Mouse (Mus musculus): Measurements from ENCODE around the gene Cd99l2.
"Not testable (repeated sequence)": the region's sequence is repeated elsewhere in the genome, so short reads cannot be mapped to it uniquely, and the experiment has no call there.

The Cd99l2 gene

DNA sequence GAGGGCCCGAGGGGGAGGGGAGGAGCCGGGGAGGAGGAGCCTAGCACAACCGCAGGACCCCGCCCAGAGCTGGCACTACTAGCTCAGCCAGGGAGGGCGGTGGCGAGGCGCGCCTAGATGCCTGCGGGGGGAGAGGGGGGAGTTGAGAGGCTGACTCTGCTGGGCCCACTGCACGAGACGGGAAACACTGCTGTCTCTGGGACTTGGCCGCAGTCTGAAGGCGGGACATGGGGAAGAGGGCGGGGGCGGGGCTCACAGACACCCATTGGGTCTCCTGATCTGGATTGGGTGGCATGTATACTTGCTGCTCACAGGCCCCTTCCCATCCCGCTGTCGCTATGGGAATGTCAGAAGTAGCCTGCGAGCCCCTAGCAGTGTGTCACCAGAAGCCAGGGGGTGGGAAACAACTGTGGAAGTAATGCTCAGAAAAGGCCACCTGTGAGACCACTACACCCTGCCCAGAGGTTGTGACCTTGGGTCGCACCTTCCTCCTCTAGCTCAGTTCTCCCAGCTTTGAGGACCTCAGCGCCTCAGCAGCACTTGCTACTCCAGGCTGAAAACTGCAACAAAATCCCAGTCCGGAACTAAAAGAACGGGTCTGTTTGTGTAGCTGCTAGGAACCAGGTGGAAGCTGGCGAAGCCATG lies at the start of gene Cd99l2:
Cd99l2 (minus strand) TSS at position 216 of the 645 bp plus-strand sequence.
- peak; percentile 89 for DNase-seq (ENCODE audit: low read depth)

DNA sequence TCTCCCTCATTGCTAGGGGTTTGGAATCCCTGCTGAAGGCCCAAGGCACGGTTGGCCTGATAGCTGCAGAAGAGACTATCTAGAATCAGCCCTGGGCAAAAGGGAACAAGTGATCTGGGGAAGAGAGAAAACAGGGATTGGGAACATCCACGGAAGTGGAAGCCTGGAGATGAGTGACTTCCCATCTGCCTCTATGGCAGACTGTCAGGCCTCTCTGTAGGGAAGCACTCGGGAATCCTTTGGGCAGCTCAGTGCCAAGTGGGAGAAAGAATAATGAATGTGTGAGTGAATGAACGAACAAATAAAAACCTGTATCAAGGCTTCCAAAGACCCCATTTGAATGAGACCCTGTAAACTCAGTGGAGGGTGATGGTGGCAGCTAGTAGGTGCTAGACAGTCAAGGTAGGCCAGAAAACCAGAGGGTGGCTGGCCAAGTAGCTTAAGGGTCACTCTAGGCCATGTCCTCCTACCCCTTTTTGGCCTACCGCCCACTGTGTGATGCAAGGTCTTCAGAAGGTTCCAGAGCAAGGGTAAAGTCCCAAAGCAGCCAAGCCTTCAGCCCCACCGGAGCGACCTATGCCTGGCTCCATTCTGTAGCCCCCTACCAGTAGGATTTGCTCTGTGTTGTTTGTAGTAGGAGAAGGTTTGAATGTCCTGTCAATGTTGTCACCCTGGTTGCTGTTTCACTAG lies 48.3 kb upstream of the Cd99l2 start:
- no peak for DNase-seq (ENCODE audit: low read depth)

DNA sequence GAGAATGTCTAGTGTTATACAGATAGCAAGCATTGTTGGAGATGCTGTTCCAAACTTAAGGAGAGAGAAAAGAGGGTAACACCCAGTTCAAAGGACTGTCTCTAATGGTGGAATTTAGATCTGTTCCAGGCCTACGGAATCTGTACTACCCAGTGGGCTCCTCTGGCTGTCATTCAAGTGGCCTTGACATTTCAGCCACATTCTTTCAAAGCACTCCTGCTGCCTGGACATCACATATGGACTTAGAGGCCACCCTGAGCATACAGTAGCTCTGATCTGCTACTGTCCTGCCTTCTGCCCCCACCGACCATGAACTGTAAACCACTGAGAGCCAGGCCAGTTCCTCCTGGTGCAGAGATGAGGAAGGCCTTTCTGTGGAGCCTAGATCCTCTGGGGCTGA lies 45.1 kb upstream of the Cd99l2 start:
- DNase-seq (ENCODE audit: low read depth), result no peak

DNA sequence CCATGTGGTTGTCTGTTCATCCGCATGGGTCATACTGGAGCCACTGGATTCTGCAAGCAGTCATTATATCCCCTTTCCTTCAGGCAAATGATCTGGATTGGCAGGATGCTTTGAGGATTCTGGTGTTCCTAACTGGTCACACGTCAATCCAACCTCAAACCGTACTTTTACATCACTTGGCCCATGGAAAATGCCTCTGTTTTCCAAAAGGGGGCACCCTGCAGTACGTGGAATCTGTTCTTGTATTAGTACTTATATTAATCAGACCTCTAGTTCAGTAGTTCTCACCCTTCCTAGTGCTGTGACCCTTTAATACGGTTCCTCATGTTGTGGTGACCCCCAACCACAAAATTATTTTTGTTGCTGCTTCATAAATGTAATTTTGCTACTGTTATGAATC lies 41.5 kb upstream of the Cd99l2 start:
- DNase-seq (ENCODE audit: low read depth), result no peak

DNA sequence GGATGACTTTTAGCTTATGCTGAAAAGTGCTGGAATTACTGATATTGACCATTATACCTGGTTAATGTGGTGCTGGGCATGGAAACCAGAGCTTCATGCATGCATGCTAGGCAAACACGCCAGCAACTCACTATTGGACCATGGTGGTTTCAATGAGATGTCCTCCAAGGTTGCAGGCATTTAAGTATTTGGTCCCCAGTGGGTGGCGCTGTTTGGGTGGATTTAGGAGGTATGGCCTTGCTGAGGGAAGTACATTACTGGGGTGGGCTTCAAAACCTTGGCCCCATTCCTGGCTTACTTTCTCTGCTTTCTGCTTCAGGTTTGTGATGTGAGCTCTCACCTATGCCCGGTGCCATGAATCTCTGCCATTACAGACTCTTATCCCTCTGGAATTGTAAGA lies 40.0 kb upstream of the Cd99l2 start:
- DNase-seq (ENCODE audit: low read depth), result no peak

DNA sequence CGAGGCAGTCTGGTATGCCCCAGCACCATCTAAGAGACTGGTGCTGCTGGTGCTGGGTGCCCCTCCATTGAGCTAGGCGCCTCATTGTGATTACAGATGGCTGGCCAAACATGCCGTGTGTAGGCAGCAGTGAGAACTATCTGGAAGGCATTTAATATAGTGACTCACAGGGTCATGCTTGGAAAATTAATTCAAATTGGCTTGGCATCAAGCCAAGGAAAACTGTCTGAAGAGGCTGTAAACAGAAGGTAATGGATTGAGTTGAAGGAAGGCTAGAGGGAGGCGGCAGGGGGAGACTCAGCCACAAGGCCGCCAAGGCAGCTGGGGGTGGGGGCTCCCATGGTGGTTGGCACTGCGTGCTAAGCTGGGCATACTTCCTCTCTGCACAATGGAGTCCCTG lies 36.0 kb upstream of the Cd99l2 start:
- no peak for DNase-seq (ENCODE audit: low read depth)

DNA sequence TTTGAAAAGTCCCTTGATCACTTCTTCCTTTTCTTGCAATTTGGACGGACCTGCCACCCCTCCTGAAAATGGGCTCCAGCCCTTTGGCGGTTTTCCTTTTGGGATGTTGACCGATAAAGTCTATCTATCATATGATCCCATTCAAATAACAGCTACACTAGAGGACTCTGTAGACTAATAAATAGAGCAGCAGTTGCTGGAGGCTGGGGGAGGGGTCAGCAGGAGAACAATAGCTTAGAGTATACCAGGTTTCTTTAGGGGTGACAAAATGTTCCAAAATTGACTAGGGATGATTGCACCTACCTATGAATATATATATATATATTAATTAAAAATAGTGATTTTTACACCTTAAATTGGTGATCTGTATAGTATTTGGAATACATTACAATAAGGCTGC lies 35.5 kb upstream of the Cd99l2 start:
- no peak for DNase-seq (ENCODE audit: low read depth)

DNA sequence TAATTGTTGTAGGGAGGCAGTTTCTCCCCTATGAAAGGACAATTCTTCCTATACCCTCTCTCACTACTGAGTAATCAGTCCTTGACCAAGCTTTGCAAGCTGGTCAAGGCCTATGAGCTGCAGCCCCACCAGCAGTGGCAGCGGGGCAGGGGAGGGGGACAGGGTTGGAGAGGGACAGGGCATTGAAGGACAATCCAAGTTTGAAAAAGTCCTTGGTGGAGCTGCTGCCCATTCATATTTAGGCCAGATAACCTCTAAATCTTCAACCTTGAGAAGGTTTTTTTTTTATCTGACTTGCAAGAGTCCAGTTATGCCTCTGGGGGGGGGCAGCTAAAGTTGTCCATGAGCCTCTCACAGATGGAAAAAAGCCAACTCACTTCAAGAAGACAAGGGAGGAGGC lies 34.8 kb upstream of the Cd99l2 start:
- no peak for DNase-seq (ENCODE audit: low read depth)

DNA sequence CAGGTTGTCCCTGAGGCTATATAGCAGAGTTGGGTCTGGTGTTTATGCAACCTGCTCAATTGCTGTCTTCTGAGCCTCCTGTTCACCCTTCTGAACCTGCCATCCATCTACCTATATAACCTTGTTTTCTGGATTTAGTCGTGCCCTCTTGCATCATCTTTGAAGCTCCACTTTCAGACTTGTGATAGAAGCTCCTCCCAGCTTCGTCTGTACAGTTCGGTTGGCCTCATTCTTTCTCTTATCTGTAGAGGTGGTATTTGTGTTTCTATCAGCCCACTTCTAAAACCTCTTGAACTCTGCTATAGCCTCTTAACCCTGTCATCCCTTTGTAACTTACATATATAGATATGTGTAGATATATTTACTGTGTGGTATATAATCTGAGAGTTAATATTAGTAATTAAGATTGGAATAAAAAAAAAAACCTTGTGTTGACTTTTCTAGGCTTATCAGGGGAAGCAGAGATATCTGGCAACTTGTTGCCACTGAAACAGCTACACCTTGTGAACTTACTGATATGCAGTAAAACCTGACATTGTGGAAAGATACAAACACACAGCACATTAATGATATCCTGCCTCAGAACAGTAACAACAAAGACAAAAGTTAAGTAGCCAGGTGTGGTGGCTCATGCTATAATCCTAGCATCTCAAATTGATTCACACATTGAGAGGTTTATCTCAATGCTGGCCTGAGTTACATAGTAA lies 33.1 kb upstream of the Cd99l2 start:
- no peak for DNase-seq (ENCODE audit: low read depth)

DNA sequence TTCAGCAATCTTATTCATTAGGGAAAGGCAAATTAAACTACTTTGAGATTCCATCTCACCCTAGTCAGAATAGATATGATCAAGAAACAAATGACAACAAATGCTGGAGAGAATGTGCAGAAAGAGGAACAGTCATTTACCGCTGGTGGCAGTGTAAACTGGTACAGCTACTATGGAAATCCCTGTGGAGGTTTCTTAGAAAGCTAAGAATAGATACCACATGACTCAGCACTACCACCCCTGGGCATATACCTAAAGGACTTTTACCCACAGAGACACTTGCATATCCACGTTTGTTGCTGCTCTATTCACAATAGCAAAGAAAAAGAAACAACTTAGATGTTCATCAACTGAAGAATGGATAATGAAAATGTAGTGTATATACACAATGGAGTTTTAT lies 31.7 kb upstream of the Cd99l2 start:
- no peak for DNase-seq (ENCODE audit: low read depth)

DNA sequence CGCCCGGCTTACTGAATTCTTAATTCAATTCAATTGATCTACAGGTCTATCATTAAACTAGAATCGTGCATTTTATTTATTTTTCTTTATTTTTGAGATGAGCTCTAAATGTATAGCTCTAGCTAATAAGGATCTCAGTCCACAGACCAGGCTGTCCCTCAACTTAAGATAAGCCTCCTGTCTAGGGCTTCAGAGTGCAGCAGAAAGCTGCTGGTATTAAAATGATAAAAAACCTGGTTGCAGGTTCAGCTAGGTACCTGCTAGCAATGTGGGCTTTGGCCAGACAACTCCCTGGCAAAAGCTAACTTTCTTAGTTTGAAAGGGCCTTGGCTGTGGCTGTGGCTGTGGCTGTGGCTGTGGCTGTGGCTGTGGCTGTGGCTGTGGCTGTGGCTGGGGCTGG lies 30.2 kb upstream of the Cd99l2 start:
- DNase-seq (ENCODE audit: low read depth), result no peak

DNA sequence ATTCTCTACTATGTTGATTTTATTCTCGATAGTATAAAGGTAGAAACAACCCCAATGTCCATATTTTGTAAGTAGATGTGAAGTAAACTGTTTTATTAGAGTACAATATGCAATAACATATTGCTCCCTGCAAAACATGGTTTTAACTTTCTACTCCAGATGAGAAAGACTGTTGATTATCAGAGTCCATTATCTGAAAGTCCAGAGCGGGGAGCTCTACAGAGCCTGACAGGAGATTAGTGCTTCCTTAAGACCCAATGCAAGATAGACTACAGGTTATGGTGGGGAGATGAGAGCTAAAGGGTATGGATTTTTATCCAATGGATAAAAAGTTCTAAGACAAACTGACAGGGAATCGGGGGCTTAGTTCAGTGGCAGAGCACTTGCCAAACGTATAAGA lies 26.6 kb upstream of the Cd99l2 start:
- DNase-seq (ENCODE audit: low read depth), result no peak

DNA sequence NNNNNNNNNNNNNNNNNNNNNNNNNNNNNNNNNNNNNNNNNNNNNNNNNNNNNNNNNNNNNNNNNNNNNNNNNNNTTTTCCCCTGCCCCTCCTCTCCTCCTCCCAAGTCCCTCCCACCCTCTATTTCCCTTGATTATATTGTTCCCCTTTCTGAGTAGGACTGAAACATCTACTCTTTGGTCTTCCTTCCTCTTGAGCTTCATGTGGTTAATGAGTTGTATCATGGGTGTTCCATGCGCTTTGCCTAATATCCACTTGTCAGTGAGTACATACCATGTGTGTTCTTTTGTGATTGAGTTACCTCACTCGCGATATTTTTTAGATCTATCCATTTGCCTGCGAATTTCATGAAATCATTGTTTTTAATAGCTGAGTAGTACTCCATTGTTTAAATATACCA lies 13.9 kb upstream of the Cd99l2 start:
- not testable (repeated sequence) for DNase-seq (ENCODE audit: low read depth)

DNA sequence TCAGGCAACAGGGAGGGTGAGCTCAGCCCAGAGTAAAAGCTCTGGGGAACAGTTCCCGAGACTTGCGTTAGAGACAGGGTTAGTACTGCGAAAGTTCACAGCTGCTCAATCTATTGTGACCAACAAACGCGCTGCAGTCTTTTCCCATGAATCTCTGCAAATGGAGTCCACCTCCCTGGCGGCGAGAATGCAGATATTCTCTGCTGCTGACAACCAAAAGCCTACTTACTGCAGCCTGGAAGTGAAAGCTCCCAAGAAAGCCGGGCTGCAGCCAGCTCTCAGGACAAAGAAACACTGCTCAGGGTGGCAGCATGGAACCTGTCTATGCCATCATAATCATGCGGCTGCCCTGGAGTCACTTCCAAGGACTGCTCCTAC lies 619 bp upstream of the Cd99l2 start:
- DNase-seq (ENCODE audit: low read depth), result peak; percentile 37

DNA sequence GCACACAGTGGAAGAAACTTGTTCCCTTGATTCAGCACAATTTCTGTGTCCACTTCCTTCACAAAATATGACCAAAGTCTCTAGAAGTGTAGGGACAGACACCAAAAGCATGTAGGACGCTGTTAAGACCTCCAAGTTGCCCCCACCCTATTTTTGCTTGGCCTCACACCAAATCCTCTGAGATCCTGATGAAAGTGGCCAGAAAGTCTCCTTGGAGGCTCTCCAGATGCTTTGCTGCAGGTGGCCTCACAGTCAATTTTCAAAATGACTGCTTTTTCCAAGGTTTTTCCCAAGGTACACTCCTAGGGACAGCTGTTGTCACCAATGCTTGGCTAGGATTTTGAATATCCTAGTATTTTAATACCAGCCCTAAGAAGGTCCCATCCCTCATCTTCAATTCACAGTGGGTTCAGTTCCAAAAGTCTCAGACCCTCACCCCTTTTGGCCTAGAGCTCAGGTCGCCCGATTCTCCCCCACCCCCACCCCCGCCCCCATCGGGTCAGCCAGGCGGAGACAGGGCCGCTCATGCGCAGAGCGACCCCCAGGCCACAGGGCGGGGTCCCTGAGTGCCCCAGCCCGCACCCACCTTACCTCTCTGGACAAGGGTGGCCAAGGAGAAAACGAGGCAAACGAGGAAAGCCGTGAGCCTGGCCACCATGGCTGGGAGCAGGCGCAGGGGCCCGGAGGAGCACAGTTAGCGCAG lies 567 bp downstream of the Cd99l2 start:
- no peak for DNase-seq (ENCODE audit: low read depth)

DNA sequence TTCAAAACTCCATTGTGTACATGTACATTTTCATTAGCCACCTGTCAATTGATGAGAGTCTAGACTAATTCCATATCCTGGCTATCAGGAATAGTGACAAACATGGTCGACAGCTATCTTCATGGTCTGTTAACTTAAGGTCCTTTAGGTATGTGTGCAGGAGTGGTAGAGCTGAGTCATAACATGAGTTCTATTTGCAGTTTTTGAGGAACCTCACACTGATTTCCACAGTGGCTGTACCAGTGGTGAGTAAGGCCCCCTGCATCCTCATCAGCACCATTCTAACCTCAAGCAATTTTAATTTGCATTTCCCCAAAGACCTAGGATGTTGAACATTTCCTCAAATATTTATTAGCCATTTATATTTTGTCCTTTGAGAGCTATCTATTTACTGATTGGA lies 3.3 kb downstream of the Cd99l2 start:
- DNase-seq (ENCODE audit: low read depth), result no peak

DNA sequence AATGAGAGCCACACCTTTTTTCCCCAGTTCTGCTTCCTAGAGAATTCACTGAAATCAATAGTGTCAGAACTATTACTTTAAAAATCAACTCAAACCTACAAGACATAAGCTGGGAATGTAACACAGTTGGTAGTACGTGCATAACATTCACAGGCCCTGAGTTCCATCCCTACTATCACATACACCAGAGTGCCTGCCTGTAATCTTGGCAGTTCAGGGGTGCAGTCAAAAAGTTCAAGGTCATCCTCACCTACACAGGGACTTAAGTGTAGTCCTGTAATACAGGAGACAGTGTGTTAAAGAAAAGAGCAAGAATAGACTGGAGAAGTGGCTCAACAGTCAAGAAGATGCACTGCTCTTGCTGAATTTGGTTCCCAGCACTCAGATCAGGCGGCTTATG lies 10.4 kb downstream of the Cd99l2 start:
- no peak for DNase-seq (ENCODE audit: low read depth)

DNA sequence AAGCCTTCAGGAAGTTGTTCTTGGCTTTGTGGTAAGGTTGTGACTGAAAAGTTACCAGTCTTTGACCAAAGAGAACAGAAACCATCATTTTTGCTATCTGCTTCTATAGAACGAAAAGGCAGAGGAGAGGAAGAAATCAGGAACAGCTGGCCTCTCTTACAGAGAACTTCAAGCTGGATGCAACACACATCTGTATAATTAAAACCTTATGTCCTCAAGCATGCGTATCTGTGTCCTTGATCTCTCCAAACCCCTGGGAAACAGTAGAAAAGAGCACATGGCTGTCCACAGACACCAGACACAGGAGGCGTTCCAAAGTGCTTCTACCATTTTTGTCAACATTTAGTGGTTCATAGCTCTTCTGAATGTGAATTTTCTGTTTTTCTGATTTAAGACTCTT lies 16.7 kb downstream of the Cd99l2 start:
- DNase-seq (ENCODE audit: low read depth), result no peak

DNA sequence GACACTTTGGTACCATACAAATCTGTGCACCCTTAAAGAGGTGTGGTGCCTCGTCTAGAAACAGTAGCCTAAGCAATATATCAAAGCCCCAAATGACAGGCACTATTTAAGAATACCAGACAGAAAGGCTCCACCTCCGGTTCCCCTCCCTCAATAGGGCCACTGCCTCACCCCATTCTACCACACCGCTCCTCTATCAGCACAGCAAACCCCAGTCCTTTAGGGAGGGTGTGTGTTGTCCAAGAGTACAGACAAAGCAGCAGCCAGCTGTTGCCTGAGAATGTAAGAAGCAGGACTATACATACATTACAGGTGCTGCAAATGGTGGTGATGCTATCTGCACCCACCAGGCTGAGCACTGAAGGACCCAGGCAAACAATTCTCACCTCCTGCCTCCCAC lies 17.2 kb downstream of the Cd99l2 start:
- DNase-seq (ENCODE audit: low read depth), result no peak

DNA sequence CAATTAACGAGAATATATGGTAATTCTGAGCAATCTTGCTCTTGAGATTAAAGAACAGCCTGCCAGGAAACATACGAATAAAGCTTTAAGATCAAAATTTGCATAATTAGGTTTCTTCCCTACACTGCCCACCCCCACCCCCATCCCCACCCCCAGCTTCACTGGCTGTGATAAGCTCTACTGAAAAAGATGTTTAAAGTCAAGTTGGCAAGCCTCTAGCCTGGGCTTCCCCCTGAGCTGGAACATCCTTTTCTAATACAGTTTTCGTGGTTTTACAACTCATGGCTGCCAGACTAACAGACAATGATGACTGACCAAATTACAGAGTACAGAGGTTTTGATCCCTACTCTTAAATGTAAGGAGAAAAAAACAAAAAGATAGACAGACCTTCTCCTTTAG lies 17.6 kb downstream of the Cd99l2 start:
- DNase-seq (ENCODE audit: low read depth), result no peak

DNA sequence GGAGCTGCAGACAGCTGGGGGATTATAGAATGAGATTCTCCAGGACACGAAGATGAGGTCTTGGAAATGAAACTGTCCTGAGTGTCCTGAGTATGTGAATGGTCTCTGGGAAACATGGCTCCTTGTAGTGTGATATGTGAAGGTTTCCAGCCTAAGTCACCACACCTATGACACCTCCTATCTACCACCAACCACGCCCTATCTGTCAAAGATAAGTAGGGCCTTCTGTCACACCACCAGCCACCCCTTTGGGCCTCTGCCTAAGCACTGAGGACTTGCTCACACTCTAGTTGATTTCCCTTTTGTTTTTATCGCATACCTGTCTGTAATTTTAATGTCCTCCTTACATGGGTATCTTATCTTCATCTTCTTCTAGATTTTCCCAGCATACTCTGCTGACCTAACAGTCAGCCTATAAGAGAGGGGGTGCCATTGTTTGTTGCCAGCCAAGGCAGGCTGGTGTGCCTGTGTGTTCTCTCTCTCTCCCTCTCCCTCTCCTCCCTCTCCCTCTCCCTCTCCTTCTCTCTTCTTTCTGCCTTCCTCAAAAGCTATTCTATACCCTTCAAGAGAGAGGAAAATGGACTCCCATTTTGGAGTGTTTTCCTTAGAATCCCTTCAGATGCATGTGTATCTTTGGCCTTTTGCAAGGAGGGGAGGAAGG lies 18.2 kb downstream of the Cd99l2 start:
- no peak for DNase-seq (ENCODE audit: low read depth)

DNA sequence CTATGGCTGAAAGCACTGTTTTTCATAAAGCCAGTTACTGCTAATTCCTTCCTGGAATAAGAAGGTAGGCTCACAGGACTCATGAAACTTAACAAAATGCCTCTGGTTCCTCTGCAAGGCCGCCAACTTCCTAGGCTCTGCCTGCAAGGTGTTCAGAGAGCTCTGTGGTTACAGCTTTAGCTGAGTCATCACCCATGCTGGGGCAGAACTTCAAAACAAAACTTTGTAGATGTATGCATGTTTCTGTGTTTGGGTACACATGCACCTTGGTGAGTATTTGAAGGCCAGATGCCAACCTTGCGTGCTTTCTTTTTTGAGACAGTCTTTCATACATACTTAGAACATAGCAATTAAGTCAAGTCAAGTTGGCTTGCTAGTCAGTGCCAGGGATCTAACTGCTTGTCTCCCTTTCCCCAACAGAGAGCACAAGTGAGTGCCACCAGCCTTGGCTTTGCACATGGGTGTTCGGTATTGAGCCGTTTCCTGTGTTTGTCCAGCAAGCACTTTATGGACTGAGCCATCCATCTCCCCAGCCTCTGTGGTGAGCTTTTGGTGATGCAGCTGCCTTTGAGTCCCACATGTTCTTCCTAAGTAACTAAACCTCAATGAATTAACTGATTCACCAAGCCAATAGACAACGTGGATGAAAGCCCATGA lies 23.9 kb downstream of the Cd99l2 start:
- DNase-seq (ENCODE audit: low read depth), result peak; percentile 27

Data from naive thymus-derived CD4-positive, alpha-beta T cell, adult 2 months (primary cell).